Mouse (Mus musculus) erythroblast, embryonic 14.5 days (primary cell): ENCODE results near the gene Utp11.

Source experiments
- GATA1 ChIP-seq: IDR thresholded peaks from 2 replicates; pipeline ENCODE4 v1.6.1; 2012; ENCODE audit warnings: low read length, inconsistent platforms, mixed read lengths
- TAL1 ChIP-seq: IDR thresholded peaks from 3 replicates; pipeline ENCODE4 v1.6.1; 2012; ENCODE audit warnings: low read length, inconsistent platforms, mixed read lengths

GRCm38 (mm10) chr4:124632856-124633255 is 60.5 kb downstream of the Utp11 start:
- no peak for TF ChIP-seq GATA1
- TF ChIP-seq TAL1 = no peak
